Mouse (Mus musculus) ES-Bruce4 (cell line): Measurements from ENCODE around the gene Smlr1. TPM values are rescaled to one million over a fixed set of nuclear protein-coding genes. Genes with fewer than 3 reads are reported as not detected.

Experiments
- H3K27ac ChIP-seq: 2 replicates; pipeline ENCODE4 v1.5.1; 2012; ENCODE audit warnings: low read length, inconsistent platforms; ENCODE audit not compliant: insufficient read depth
- H3K27me3 ChIP-seq: 2 replicates; pipeline ENCODE4 v1.6.1; 2012; ENCODE audit warnings: mild to moderate bottlenecking, low read length, inconsistent platforms; ENCODE audit not compliant: control insufficient read depth, poor library complexity, insufficient read depth, severe bottlenecking
- H3K36me3 ChIP-seq: 2 replicates; pipeline ENCODE4 v1.6.1; 2012; ENCODE audit warnings: inconsistent platforms, mild to moderate bottlenecking, low read length, moderate library complexity; ENCODE audit not compliant: control insufficient read depth, poor library complexity, insufficient read depth, severe bottlenecking
- H3K4me1 ChIP-seq: one replicate; pipeline ENCODE4 v1.8.1; 2011; ENCODE audit warnings: low read length; ENCODE audit not compliant: control insufficient read depth, insufficient read depth
- H3K4me3 ChIP-seq: 2 replicates; pipeline ENCODE4 v1.5.1; 2011; ENCODE audit warnings: low read depth, mild to moderate bottlenecking, low read length
- H3K9ac ChIP-seq: 2 replicates; pipeline ENCODE4 v1.6.1; 2012; ENCODE audit warnings: low read depth, mild to moderate bottlenecking, inconsistent platforms; ENCODE audit not compliant: poor library complexity, severe bottlenecking
- H3K9me3 ChIP-seq: replicated peaks from 2 replicates; pipeline ENCODE4 v1.6.1; 2012; ENCODE audit warnings: mild to moderate bottlenecking, low read length, inconsistent platforms; ENCODE audit not compliant: control insufficient read depth, poor library complexity, insufficient read depth, severe bottlenecking
- CTCF ChIP-seq: IDR thresholded peaks from one replicate; pipeline ENCODE4 v1.8.1; 2011; ENCODE audit warnings: low read depth, low read length
- EP300 ChIP-seq: IDR thresholded peaks from 2 replicates; pipeline ENCODE4 v1.6.1; 2011; ENCODE audit warnings: low read depth, low read length; ENCODE audit not compliant: insufficient read depth
- POLR2A ChIP-seq: IDR thresholded peaks from one replicate; pipeline ENCODE4 v1.8.1; 2011; ENCODE audit warnings: low read length; ENCODE audit not compliant: insufficient read depth
- polyA plus RNA-seq: library from polyadenylated mRNA; stranded (reverse); fragments of >200 nt; gene quantifications from 2 replicates; pipeline ENCODE4 v1.2.4, GENCODE M21; 2011; ENCODE audit warnings: low read depth; ENCODE audit not compliant: missing spikeins, insufficient read depth, insufficient read length

Gene Smlr1
- polyA plus RNA-seq, 1 experiment = not detected

DNA sequence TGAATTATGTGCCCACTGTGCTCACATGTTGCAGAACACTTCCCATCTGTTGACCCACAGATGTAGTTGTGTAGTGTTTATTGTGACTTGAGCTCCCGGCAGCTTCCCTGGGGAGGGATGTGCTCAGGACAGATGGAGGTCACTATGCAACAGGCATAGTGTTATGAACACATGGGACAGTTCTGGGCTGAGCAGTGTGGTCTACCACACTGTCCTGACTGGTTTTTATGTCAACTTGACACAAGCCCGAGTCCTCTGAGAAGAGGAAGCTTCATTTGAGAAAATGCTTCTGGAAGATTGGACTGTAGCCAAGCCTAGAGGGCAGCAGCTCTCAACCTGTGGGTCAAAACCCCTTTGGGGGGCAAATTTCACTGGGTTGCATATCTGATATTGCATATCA, 3.0 kb downstream of the Smlr1 start:
- TF ChIP-seq POLR2A = no peak
- TF ChIP-seq CTCF = no peak
- no peak for TF ChIP-seq EP300
- H3K27ac ChIP-seq = no peak overlapping the region
- no peak overlapping the region for H3K9ac ChIP-seq
- no peaks in the 10 kb centered on the region for H3K4me1 ChIP-seq
- H3K4me3 ChIP-seq = no peak overlapping the region
- no peaks in the 10 kb centered on the region for H3K9me3 ChIP-seq
- no peaks in the 10 kb centered on the region for H3K36me3 ChIP-seq
- H3K27me3 ChIP-seq = no peaks in the 10 kb centered on the region

DNA sequence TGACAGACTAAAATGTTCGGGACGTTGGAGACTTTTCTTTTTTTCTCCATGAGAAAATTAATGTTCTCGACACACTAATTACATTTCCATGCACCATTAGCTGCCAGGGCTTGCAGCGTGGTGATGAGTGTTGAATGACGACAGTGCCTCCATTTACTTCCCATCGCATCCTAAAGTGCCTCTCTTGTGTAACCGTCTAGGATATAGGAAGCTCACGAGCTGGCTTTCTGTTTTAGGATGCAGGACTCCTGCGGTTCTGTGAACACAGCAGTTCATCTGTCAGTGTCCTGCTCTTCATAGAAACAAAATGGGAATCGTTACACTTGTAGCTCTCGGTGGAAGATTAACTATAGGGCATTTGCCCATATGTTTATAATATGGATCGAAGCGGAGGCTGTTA, 4.7 kb downstream of the Smlr1 start:
- Histone ChIP-seq H3K9ac (no peak overlapping the region), H3K4me1 (no peaks in the 10 kb centered on the region)

DNA sequence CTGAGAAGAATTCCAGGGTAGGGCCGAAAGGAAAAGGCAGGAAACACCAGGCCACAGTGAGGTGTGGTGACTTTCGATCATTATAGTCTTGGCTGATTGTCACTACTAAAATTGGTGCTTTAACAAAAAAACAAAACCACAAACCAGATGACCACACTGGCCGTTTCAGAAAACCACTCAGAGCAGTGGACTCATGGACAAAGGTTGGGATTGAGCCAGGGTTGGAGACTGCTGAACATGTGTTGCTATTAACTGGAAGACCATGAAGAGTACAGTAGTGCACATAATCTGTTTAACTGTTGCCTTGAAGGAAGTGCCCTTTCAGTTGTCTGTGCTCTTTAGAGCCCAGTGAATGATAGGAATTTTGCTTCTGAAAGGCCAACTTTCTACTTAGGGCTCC, 8.9 kb downstream of the Smlr1 start:
- H3K4me1 ChIP-seq = no peaks in the 10 kb centered on the region
- H3K36me3 ChIP-seq = no peaks in the 10 kb centered on the region
- H3K27me3 ChIP-seq = no peaks in the 10 kb centered on the region
- H3K27ac ChIP-seq = no peak overlapping the region
- no peak overlapping the region for H3K4me3 ChIP-seq
- no peak overlapping the region for H3K9ac ChIP-seq
- TF ChIP-seq POLR2A = no peak
- no peak for TF ChIP-seq EP300
- no peak for TF ChIP-seq CTCF
- no peaks in the 10 kb centered on the region for H3K9me3 ChIP-seq

More for the DNA sequence above, 4.7 kb downstream of the Smlr1 start:
- Histone ChIP-seq H3K9me3 (no peaks in the 10 kb centered on the region), H3K27ac (no peak overlapping the region), H3K36me3 (no peaks in the 10 kb centered on the region), H3K4me3 (no peak overlapping the region), H3K27me3 (no peaks in the 10 kb centered on the region)
- no peak for TF ChIP-seq EP300
- TF ChIP-seq POLR2A = no peak
- TF ChIP-seq CTCF = no peak

DNA sequence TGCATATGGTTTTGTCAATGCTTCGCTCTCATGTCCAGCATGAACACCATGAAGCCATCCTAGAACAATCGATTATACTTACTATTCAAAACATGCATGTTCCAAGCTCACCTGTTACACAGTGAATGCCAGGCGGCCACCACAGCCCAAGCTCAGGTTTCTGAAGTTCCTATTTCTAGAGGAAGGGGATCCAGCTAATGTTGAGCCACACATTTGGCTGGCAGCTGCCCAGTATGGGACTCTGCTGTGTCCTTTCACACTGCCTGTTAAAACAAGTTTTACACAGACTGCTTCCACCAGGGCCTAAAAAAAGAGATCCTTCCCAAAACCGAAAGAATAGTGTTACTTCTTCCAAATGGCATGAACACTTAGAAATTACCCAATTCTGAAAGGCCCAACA, 9.4 kb downstream of the Smlr1 start:
- Histone ChIP-seq H3K4me1 (no peaks in the 10 kb centered on the region), H3K27ac (no peak overlapping the region), H3K9ac (no peak overlapping the region), H3K36me3 (no peaks in the 10 kb centered on the region), H3K4me3 (no peak overlapping the region), H3K27me3 (no peaks in the 10 kb centered on the region), H3K9me3 (no peaks in the 10 kb centered on the region)
- TF ChIP-seq EP300 (no peak), POLR2A (no peak), CTCF (no peak)

DNA sequence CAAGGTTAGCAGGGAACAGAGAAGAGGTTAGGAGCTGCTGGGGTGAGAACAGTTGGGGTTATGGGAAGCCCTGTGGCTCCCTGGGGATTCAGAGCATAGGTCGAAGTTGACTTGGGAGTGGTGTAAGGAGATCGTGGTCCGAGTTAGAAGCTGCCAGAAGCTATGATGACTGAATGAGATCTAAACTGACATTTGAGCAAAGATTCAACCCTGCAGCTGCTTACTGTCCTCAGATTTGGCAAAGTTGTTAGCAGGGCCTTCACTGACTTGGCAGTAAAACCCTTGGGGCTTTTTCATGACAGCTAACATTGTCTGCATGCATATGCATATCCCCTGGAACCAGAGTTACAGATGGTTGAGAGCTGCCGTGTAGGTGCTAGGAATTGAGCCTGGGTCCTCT, 9.9 kb downstream of the Smlr1 start:
- TF ChIP-seq CTCF (no peak), EP300 (no peak), POLR2A (no peak)
- no peaks in the 10 kb centered on the region for H3K36me3 ChIP-seq
- no peak overlapping the region for H3K4me3 ChIP-seq
- H3K9ac ChIP-seq = no peak overlapping the region
- H3K9me3 ChIP-seq = no peaks in the 10 kb centered on the region
- H3K27ac ChIP-seq = no peak overlapping the region
- H3K4me1 ChIP-seq = no peaks in the 10 kb centered on the region
- H3K27me3 ChIP-seq = no peaks in the 10 kb centered on the region

DNA sequence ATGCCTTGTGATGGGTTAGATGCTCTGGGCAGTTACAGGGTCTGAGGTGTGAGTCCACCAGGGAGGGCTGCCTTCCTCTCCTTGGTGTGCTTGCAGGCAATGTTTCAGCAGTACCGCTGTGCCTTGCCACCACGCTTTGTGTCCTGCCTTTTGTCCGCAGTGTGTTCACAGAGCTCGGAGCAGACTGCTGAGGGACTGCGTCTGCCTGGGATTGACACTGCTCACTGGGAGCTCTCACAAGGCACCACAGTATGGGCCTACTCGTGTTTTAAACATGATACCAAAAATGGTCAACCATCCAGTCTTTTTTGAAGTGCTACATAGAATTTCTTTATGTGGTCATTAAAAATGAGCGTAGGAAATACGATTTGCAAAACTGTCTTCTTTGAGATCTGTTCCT, 12.3 kb downstream of the Smlr1 start:
- Histone ChIP-seq H3K9me3 (no peaks in the 10 kb centered on the region), H3K9ac (no peak overlapping the region), H3K27ac (no peak overlapping the region), H3K36me3 (no peaks in the 10 kb centered on the region), H3K27me3 (no peaks in the 10 kb centered on the region), H3K4me3 (no peak overlapping the region), H3K4me1 (no peaks in the 10 kb centered on the region)
- TF ChIP-seq CTCF = no peak
- TF ChIP-seq POLR2A = no peak
- TF ChIP-seq EP300 = no peak
